Mouse (Mus musculus): ENCODE measurements around the gene Gas2.

DNA sequence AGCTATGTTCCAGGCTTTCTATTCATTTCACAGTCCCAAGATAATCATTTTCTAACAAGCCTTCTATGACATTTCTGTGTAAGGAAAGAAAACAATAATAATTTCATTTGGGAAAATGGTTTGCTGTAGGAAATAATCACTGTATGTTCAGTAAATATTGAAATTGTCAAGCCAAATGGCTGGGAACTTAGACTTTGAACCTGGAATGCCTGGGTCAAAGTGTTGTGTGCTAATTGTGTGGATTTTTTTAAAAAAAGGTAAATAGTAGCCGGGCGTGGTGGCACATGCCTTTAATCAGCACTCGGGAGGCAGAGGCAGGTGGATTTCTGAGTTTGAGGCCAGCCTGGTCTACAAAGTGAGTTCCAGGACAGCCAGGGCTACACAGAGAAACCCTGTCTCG is 31.2 kb downstream of the Gas2 start:
- TF ChIP-seq GATA1 (IDR thresholded peaks at IDR 0.05; ENCODE audit: borderline replicate concordance, low read length) (no peak), FLI1 (IDR thresholded peaks at IDR 0.05; ENCODE audit: low read length) (no peak)
